Mouse (Mus musculus): Measurements from ENCODE around the gene Fam102b. TPM values are rescaled to one million over a fixed set of nuclear protein-coding genes. Genes with fewer than 3 reads are reported as not detected.

Gene Fam102b
- polyA plus RNA-seq, 1 experiment from 2014 or later: 18.0 TPM

GRCm38 (mm10) chr3:108926308-108926707, 101.1 kb downstream of the Fam102b start:
- H3K36me3 ChIP-seq (ENCODE audit: control insufficient read depth, insufficient read depth, low read length): no peaks in the 10 kb centered on the region
- no peak overlapping the region for H3K4me3 ChIP-seq (ENCODE audit: low read depth, low read length)
- no peaks in the 10 kb centered on the region for H3K27me3 ChIP-seq (replicated peaks; ENCODE audit: control insufficient read depth, insufficient read depth, low read length)
- WGBS: 63% methylated on average over 1 of the region's 1 CpGs
- no peak overlapping the region for H3K27ac ChIP-seq (replicated peaks; ENCODE audit: low read depth, low read length)
- 0 out of 2 replicates have a peak, but pooled peaks cover 5% of the 10 kb centered on the region for H3K9me3 ChIP-seq (ENCODE audit: control insufficient read depth, low read length)
- H3K9ac ChIP-seq (ENCODE audit: low read depth, low read length): no peak overlapping the region
- DNase-seq (ENCODE audit: low spot score): no peak
- H3K4me2 ChIP-seq (ENCODE audit: low read depth, low read length): no peak overlapping the region
- ATAC-seq (ENCODE audit: low read depth): no peak
- H3K4me1 ChIP-seq (ENCODE audit: control insufficient read depth, insufficient read depth, low read length): no peaks in the 10 kb centered on the region

DNA sequence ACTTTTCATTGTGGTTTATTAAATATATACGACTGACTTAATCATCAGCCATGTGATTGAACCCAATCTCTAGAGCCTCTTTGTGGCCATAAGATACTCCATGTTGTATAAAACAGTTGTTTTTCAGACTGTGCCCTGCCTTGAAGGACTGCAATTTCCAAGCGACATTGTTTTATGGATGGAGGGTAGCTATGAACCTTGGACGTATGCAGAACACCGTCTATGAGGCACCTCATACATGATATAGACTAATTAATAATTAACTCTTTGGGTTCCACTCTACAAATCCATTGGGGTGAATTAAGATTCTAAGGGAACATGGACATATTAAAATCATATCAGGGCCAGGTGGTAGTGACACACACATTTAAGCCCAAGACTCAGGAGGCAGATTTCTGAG, 101.7 kb downstream of the Fam102b start:
- DNase-seq (ENCODE audit: low spot score) (no peak), ATAC-seq (ENCODE audit: low read depth) (no peak)
- Histone ChIP-seq H3K4me1 (ENCODE audit: control insufficient read depth, insufficient read depth, low read length) (no peaks in the 10 kb centered on the region), H3K9ac (ENCODE audit: low read depth, low read length) (no peak overlapping the region), H3K4me3 (ENCODE audit: low read depth, low read length) (no peak overlapping the region), H3K9me3 (ENCODE audit: control insufficient read depth, low read length) (0 out of 2 replicates have a peak, but pooled peaks cover 5% of the 10 kb centered on the region), H3K27ac (replicated peaks; ENCODE audit: low read depth, low read length) (no peak overlapping the region), H3K36me3 (ENCODE audit: control insufficient read depth, insufficient read depth, low read length) (no peaks in the 10 kb centered on the region), H3K4me2 (ENCODE audit: low read depth, low read length) (no peak overlapping the region), H3K27me3 (replicated peaks; ENCODE audit: control insufficient read depth, insufficient read depth, low read length) (no peaks in the 10 kb centered on the region)
- WGBS: 91% methylated on average over 4 of the region's 4 CpGs

GRCm38 (mm10) chr3:108921822-108922221, 105.6 kb downstream of the Fam102b start:
- Histone ChIP-seq H3K36me3 (ENCODE audit: control insufficient read depth, insufficient read depth, low read length) (no peaks in the 10 kb centered on the region), H3K4me3 (ENCODE audit: low read depth, low read length) (no peak overlapping the region), H3K27ac (replicated peaks; ENCODE audit: low read depth, low read length) (no peak overlapping the region), H3K27me3 (replicated peaks; ENCODE audit: control insufficient read depth, insufficient read depth, low read length) (no peaks in the 10 kb centered on the region), H3K9me3 (ENCODE audit: control insufficient read depth, low read length) (no peaks in the 10 kb centered on the region), H3K4me1 (ENCODE audit: control insufficient read depth, insufficient read depth, low read length) (no peaks in the 10 kb centered on the region), H3K4me2 (ENCODE audit: low read depth, low read length) (no peak overlapping the region), H3K9ac (ENCODE audit: low read depth, low read length) (no peak overlapping the region)
- DNase-seq (ENCODE audit: low spot score): no peak
- no peak for ATAC-seq (ENCODE audit: low read depth)
- 75% methylated on average over 1 of the region's 1 CpGs for WGBS

Small RNA genes lying within 50 kb of the gene (microRNA-seq; reads per million reads assigned to microRNA genes)
- not detected for gene Gm44384 (ENCODE audit: borderline number of aligned reads)

Other genes with a start within 250 kb of the Fam102b start
- 35.3 and 35.7 TPM in 2 replicates for gene Stxbp3, start 187.1 kb downstream of the Fam102b start, polyA plus RNA-seq (2014; fragmentation: Nextera tagmentation; extraction: Ambion mirVana)
- 0.18 and 0.60 TPM in 2 replicates for gene Fndc7, start 137.6 kb downstream of the Fam102b start, polyA plus RNA-seq (2014; fragmentation: Nextera tagmentation; extraction: Ambion mirVana)
- gene Prpf38b, start 115.9 kb downstream of the Fam102b start, polyA plus RNA-seq (2014; fragmentation: Nextera tagmentation; extraction: Ambion mirVana): 57.8 and 58.1 TPM in 2 replicates
- gene Henmt1, start 87.7 kb downstream of the Fam102b start, polyA plus RNA-seq (2014; fragmentation: Nextera tagmentation; extraction: Ambion mirVana): 0.81 and 1.2 TPM in 2 replicates
- not detected in 2 replicates for gene Gm9857, start 87.2 kb downstream of the Fam102b start, polyA plus RNA-seq (2014; fragmentation: Nextera tagmentation; extraction: Ambion mirVana)
- gene Slc25a54, start 52.9 kb upstream of the Fam102b start, polyA plus RNA-seq (2014; fragmentation: Nextera tagmentation; extraction: Ambion mirVana): not detected in 2 replicates
- 47.1 and 54.1 TPM in 2 replicates for gene Slc25a24, start 95.5 kb upstream of the Fam102b start, polyA plus RNA-seq (2014; fragmentation: Nextera tagmentation; extraction: Ambion mirVana)

All from embryonic facial prominence, embryonic 14.5 days (tissue).